Mouse (Mus musculus) limb, embryonic 15.5 days (tissue): ENCODE measurements around the gene Ptgdr. TPM values are rescaled to one million over a fixed set of nuclear protein-coding genes. Genes with fewer than 3 reads are reported as not detected.
"Not testable (repeated sequence)": the region's sequence is repeated elsewhere in the genome, so short reads cannot be mapped to it uniquely, and the experiment has no call there.

ENCODE experiments used
- ATAC-seq: fragments of 200-750 bp; cut with Nextera tagmentation; 2 replicates; pipeline ENCODE4 v1.8.0; 2017; ENCODE audit warnings: low read depth, moderate TSS enrichment; ENCODE audit not compliant: insufficient number of reproducible peaks, low FRiP score, low TSS enrichment
- H3K27ac ChIP-seq: fragments of 300-500 bp; sonication (generic); 2 replicates; pipeline ENCODE4 v1.5.1; 2015; ENCODE audit warnings: moderate library complexity, mild to moderate bottlenecking, inconsistent platforms
- H3K27me3 ChIP-seq: fragments of 300-500 bp; sonication (generic); 2 replicates; pipeline ENCODE4 v1.6.1; 2015; ENCODE audit warnings: inconsistent platforms
- H3K36me3 ChIP-seq: fragments of 300-500 bp; sonication (generic); 2 replicates; pipeline ENCODE4 v1.6.1; 2015; ENCODE audit warnings: inconsistent platforms
- H3K4me1 ChIP-seq: fragments of 300-500 bp; sonication (generic); 2 replicates; pipeline ENCODE4 v1.6.1; 2015; ENCODE audit warnings: inconsistent platforms
- H3K4me2 ChIP-seq: fragments of 300-500 bp; sonication (generic); 2 replicates; pipeline ENCODE4 v1.6.1; 2015; ENCODE audit warnings: mild to moderate bottlenecking, inconsistent platforms
- H3K4me3 ChIP-seq: fragments of 300-500 bp; sonication (generic); 2 replicates; pipeline ENCODE4 v1.5.1; 2015; ENCODE audit warnings: mild to moderate bottlenecking, inconsistent platforms
- H3K9ac ChIP-seq: fragments of 300-500 bp; sonication (generic); 2 replicates; pipeline ENCODE4 v1.6.1; 2015; ENCODE audit warnings: inconsistent platforms
- H3K9me3 ChIP-seq: fragments of 300-500 bp; sonication (generic); 2 replicates; pipeline ENCODE4 v1.6.1; 2016; ENCODE audit warnings: inconsistent platforms
- WGBS: fragments of 180-500 bp; shearing (Covaris S2); methylation state at CpG from one replicate; pipeline ENCODE4 v1.1.7; 2015; 5-methylcytosine and 5-hydroxymethylcytosine counted together
- polyA plus RNA-seq: library from polyadenylated mRNA; unstranded; fragments of >200 nt; fragmentation: Nextera tagmentation; extraction: Ambion mirVana; gene quantifications from 2 replicates; pipeline ENCODE4 v1.2.1, GENCODE M21; 2015

The Ptgdr gene
- polyA plus RNA-seq, 1 experiment from 2014 or later, result 0.08 TPM

DNA sequence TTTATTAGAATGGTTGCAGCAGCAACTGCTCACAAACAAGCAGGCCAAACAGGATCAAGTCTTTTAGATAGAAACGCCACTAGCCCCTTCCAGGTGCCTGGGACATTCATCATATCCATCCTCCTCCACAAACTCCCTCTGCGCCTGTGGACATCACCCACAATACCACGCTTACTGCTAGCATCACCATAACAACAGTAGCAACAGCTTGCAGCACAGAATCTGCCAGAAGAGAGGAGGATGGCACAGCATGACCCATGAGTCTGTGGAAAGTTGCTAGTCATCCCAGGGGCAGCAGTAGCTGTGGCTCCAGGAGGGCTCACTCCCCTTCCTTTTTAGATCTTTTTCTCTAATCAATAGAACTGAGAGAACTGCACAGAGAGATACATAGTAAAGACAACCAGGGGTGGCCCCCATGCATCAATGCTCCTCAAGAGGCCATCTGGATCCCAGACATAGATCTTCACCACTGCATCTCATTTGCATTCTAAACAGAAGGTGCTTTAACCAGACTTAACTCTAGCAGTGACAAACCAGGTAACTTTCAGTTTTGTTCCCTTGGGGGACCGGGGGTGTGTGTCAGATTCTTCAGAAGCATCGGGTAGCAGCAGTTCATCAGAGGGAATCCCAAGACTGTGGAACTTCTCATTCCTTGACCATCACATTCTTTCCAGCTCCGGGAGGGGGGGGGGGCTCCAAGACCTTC, 12.5 kb downstream of the Ptgdr start:
- Histone ChIP-seq H3K27ac (no peak overlapping the region), H3K9me3 (no peaks in the 10 kb centered on the region), H3K9ac (no peak overlapping the region), H3K4me3 (no peak overlapping the region), H3K4me1 (peaks cover 8% of the 10 kb centered on the region; the same call in 1 of the 2 replicates), H3K36me3 (no peaks in the 10 kb centered on the region), H3K4me2 (no peak overlapping the region), H3K27me3 (no peaks in the 10 kb centered on the region)
- 76% methylated on average over 6 of the region's 6 CpGs for WGBS
- ATAC-seq, result no peak

DNA sequence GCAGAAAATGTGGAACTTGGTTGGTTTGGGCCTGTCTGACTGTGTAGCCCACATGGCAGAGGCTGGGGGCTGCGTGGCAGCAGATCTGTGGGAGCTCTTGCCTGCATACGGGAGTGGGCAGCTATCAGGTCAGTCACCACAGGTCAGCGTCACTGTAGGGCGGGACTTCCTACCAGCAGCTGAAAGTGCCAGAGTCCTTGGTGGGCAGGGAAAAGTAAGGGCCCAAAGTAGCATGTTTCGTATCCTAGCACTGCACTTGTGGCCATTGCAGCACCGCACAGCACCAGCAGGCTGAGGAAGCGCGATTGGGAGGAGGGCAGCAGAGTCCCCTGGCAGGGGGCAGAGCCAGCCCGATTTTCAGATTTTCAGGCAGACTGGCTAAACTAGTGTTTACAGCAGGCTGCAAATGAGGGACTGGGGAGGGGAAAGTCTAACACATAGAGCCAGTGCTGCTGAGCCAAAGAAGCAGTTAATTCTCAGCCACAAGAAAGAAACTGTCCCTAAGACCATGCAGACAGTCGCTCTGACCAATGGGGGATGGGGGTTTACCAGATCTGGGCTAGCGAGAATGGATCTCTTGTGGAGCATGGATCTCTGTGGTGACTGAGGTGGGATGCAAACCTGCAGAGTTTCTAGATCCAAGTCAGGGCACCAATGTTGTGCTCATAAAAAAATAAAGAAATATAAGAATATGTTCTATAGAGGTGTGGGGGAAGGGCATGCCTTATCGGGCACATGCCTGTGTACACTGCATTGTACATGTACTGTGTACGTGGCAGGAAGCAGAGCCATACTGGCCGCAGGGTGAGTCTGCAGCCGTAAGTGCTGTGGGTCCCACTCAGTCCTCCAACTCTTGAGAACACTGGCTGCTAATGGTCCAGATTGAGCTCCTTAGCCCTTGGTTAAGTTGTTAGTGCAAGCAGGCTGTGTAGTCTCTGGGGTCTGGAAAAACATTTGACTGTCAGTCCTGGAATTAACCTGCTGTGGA, 15.1 kb downstream of the Ptgdr start:
- Histone ChIP-seq H3K9me3 (no peaks in the 10 kb centered on the region), H3K36me3 (no peaks in the 10 kb centered on the region), H3K4me3 (no peak overlapping the region), H3K4me1 (peaks cover 8% of the 10 kb centered on the region; the same call in 1 of the 2 replicates), H3K27me3 (no peaks in the 10 kb centered on the region), H3K27ac (no peak overlapping the region), H3K4me2 (no peak overlapping the region), H3K9ac (no peak overlapping the region)
- ATAC-seq, result no peak
- WGBS, result 40% methylated on average over 15 of the region's 15 CpGs

DNA sequence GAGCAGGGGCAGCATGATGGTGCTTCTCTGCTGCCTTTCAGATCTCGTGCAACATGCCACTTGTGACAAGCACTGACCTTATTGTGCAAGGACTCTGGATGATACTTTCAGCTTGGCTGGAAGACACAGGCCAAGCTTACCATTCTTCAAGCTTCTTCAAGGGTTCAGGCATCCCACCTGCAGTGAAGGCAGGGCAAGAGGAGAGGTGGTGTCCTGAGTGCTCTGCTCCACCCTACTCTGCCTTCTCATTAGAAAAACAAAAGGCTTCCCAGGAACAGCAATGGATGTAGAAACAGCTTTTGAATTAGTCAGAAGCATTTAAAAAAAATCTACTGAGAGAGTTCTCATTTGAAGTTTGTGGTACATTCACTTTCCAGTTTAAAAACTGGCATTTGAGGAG, 20.5 kb downstream of the Ptgdr start:
- no peak overlapping the region for H3K4me3 ChIP-seq
- no peak overlapping the region for H3K4me2 ChIP-seq
- no peaks in the 10 kb centered on the region for H3K9me3 ChIP-seq
- 68% methylated on average over 1 of the region's 1 CpGs for WGBS
- no peak overlapping the region for H3K9ac ChIP-seq
- H3K4me1 ChIP-seq, result 0 out of 2 replicates have a peak, but pooled peaks cover under 1% of the 10 kb centered on the region
- no peaks in the 10 kb centered on the region for H3K27me3 ChIP-seq
- no peak overlapping the region for H3K27ac ChIP-seq
- no peaks in the 10 kb centered on the region for H3K36me3 ChIP-seq
- no peak for ATAC-seq

DNA sequence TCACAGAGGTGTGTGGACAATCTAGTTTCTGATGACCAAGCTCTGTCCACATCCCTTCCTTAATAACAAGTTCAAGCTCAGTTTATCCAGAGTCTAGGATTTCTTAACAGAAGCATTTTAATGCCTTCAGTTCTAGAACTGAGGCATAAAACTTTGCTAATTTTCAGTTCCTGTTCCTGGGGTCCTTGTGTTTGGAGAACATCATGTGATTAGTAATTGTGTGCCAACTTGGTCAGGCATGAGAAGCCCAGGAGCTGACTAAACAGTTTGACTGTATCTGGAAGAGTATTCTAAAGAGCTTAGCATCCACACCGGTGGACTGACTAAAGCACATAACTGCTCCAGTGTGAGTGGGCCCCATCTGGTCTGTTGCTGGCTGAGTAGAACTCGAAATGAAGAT, 24.0 kb downstream of the Ptgdr start:
- no peak overlapping the region for H3K9ac ChIP-seq
- ATAC-seq, result no peak
- 71% methylated on average over 2 of the region's 2 CpGs for WGBS

DNA sequence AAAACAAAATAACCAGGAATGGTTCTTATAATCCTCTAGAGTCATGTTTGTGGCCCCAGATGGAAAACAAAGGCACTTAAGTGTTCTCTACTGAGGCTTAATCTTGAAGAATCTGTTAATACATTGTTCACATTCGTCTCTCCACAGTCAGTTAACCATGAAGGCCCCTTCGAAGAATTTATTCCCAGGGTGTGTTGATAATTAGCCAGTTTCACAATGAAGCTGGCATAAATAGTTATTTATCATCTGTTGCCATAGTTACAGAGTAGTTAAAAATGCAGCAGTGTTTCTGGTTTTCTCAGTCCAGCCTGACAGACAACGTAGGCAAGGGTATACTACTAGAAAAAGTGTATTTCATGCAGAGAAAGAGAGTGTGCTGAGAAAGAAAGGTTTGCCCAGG, 25.0 kb downstream of the Ptgdr start:
- H3K9ac ChIP-seq, ATAC-seq, H3K4me1 ChIP-seq, H3K4me2 ChIP-seq, H3K9me3 ChIP-seq, H3K36me3 ChIP-seq, H3K27ac ChIP-seq, H3K27me3 ChIP-seq, H3K4me3 ChIP-seq: not testable (repeated sequence)
- 36% methylated on average over 3 of the region's 3 CpGs for WGBS

More for the DNA sequence above, 24.0 kb downstream of the Ptgdr start:
- no peaks in the 10 kb centered on the region for H3K9me3 ChIP-seq
- no peak overlapping the region for H3K27ac ChIP-seq
- no peak overlapping the region for H3K4me2 ChIP-seq
- no peaks in the 10 kb centered on the region for H3K27me3 ChIP-seq
- no peak overlapping the region for H3K4me3 ChIP-seq
- H3K4me1 ChIP-seq, result no peaks in the 10 kb centered on the region
- no peaks in the 10 kb centered on the region for H3K36me3 ChIP-seq

DNA sequence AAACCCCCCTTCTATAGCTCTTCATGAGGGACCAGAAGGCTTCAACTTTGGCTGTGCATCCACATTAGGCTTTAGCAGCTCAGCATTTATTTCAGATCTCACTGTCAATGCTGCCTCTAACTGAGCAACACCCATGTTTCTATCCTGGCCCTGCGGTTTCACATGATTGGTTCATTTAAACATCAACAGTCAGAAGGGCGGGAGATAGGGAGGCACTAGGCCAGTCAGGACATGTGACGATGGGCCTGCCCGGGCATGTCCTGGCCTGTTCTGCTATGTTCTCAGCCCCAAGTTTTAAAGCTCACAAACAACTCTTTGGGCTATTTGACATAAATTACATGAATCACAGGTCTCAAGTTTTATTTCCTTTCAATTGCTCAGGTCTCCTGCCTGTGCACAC, 26.1 kb downstream of the Ptgdr start:
- H3K27me3 ChIP-seq, ATAC-seq, H3K9ac ChIP-seq, H3K9me3 ChIP-seq, H3K4me2 ChIP-seq, H3K27ac ChIP-seq, H3K36me3 ChIP-seq, H3K4me3 ChIP-seq, H3K4me1 ChIP-seq: not testable (repeated sequence)
- 83% methylated on average over 4 of the region's 4 CpGs for WGBS

DNA sequence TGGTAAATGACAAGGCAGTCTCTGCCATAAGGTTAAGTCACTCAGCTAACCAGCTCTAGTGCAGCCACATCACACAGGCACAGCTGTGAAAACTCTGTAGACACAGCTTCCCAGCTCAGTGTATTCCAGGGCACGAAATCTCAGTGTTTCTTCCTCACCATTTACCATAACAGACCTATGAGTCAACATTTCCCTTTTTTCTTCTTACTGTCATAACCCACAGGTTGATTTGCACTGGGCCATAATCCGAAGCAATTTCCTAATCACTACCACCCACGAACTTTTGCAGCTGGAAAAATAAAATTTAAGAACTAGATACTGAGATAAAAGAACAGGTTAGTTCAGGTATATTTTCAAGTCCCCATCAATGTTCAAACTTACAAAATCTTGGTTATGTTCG, 31.4 kb downstream of the Ptgdr start:
- WGBS, result 57% methylated on average over 4 of the region's 4 CpGs
- Histone ChIP-seq H3K36me3 (no peaks in the 10 kb centered on the region), H3K27me3 (no peaks in the 10 kb centered on the region), H3K27ac (no peak overlapping the region), H3K9ac (no peak overlapping the region), H3K4me2 (no peak overlapping the region), H3K4me3 (no peak overlapping the region), H3K4me1 (no peaks in the 10 kb centered on the region), H3K9me3 (no peaks in the 10 kb centered on the region)
- ATAC-seq, result no peak

DNA sequence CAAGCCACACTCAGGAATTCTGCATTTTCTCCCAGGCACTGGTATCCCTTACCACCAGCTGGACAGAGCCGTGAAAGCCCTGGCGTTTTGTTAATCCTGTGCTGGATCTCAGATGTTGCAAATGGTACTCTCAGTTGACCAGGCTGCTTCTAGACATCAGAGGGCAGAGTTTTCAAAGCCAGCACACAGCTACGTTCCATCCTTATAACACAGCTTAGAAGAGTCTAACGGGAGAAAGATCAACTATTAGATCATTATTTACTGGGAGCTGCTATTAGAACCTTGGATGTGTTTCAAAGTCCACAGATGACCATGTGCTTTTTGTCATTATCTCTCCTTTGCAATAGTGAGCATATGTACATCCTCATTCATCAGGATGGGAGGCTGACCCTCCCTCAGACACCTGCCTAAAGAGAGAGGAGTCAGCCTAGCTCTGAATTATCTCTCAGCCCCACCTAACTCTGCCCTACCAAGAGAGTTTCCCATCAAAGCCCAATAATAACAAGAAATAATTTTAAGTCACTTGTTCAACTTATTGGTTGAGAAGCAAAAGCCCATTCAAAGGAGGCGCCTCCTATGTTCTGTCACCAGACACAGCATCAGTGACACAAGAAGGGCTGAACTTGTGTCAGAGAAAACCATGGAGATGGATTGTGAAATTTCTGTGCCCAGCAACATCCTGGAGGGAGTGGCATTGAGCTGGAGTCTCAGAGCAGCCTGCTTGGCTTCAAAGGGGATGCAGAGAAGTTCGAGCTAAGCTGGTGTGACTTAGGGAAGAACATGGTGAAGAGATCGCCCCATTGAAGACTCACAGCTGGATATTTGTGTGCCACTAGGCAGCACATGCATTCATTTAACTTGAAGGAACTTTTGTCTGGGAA, 37.8 kb downstream of the Ptgdr start:
- no peaks in the 10 kb centered on the region for H3K4me1 ChIP-seq
- no peaks in the 10 kb centered on the region for H3K27me3 ChIP-seq
- WGBS, result 70% methylated on average over 7 of the region's 7 CpGs
- no peaks in the 10 kb centered on the region for H3K9me3 ChIP-seq
- H3K4me3 ChIP-seq, result no peak overlapping the region
- H3K4me2 ChIP-seq, result no peak overlapping the region
- H3K36me3 ChIP-seq, result no peaks in the 10 kb centered on the region
- no peak for ATAC-seq
- H3K27ac ChIP-seq, result no peak overlapping the region
- H3K9ac ChIP-seq, result no peak overlapping the region

DNA sequence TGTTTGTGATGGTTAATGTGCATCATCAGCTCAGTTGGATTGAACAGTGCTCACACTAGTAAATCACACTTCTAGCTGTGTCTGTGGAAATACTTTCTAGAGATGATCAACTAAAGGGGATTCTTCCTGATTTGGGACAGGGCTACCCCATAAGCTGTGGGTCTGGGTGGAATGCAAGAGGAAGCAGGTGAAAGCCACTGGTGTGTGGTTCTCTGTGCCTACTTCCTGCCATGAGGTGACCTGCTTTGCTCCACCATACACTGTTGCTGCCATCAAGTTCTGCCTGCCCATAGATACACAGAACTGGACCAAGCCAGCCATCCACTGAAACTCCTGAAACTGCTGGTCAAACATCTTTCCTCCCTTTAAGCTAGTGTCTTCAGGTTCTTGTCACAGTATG, 46.0 kb downstream of the Ptgdr start:
- H3K4me2 ChIP-seq, H3K9ac ChIP-seq: not testable (repeated sequence)

More for the DNA sequence above, 46.0 kb downstream of the Ptgdr start:
- H3K4me1 ChIP-seq, H3K27ac ChIP-seq, H3K9me3 ChIP-seq, H3K27me3 ChIP-seq, H3K36me3 ChIP-seq, ATAC-seq, H3K4me3 ChIP-seq: not testable (repeated sequence)
